Mouse (Mus musculus): ENCODE data around the gene Ttc28. TPM values are rescaled to one million over a fixed set of nuclear protein-coding genes. Genes with fewer than 3 reads are reported as not detected.

Ttc28 gene
- polyA plus RNA-seq, 1 experiment from 2014 or later = 17.6 TPM

- 59% methylated on average over 1 of the region's 1 CpGs for WGBS
- H3K4me2 ChIP-seq (replicated peaks) = no peak overlapping the region
- H3K9me3 ChIP-seq = no peaks in the 10 kb centered on the region
- H3K9ac ChIP-seq = no peak overlapping the region
- no peaks in the 10 kb centered on the region for H3K27me3 ChIP-seq
- H3K36me3 ChIP-seq = no peaks in the 10 kb centered on the region
- ATAC-seq (ENCODE audit: low FRiP score, low read depth) = no peak
- 0 out of 2 replicates have a peak, but pooled peaks cover 5% of the 10 kb centered on the region for H3K4me1 ChIP-seq
- H3K27ac ChIP-seq = no peak overlapping the region
- H3K4me3 ChIP-seq = no peak overlapping the region
Measured at GRCm38 (mm10) chr5:110968566-110968965, 89.0 kb downstream of the Ttc28 start.

- Histone ChIP-seq H3K4me1 (0 out of 2 replicates have a peak, but pooled peaks cover 5% of the 10 kb centered on the region), H3K9ac (no peak overlapping the region), H3K9me3 (peaks cover 6% of the 10 kb centered on the region; the same call in 1 of the 2 replicates), H3K27ac (no peak overlapping the region; the same call in 1 of the 2 replicates), H3K4me2 (replicated peaks) (no peak overlapping the region), H3K4me3 (no peak overlapping the region), H3K36me3 (peaks cover 8% of the 10 kb centered on the region), H3K27me3 (no peaks in the 10 kb centered on the region)
- 80% methylated on average over 9 of the region's 9 CpGs for WGBS
- no peak for ATAC-seq (ENCODE audit: low FRiP score, low read depth)
Measured at GRCm38 (mm10) chr5:110970162-110970780, 90.7 kb downstream of the Ttc28 start.

GRCm38 (mm10) chr5:110976721-110977120 is 97.1 kb downstream of the Ttc28 start:
- Histone ChIP-seq H3K27ac (no peak overlapping the region), H3K27me3 (no peaks in the 10 kb centered on the region), H3K4me3 (no peak overlapping the region), H3K36me3 (peaks cover 8% of the 10 kb centered on the region), H3K4me1 (peaks cover 18% of the 10 kb centered on the region), H3K4me2 (replicated peaks) (no peak overlapping the region), H3K9me3 (peaks cover 6% of the 10 kb centered on the region; the same call in 1 of the 2 replicates), H3K9ac (no peak overlapping the region)
- 88% methylated on average over 7 of the region's 7 CpGs for WGBS
- ATAC-seq (ENCODE audit: low FRiP score, low read depth) = no peak

- ATAC-seq (ENCODE audit: low FRiP score, low read depth) = no peak
- no peak overlapping the region for H3K9ac ChIP-seq
Measured at GRCm38 (mm10) chr5:110977796-110978195, 98.2 kb downstream of the Ttc28 start.

GRCm38 (mm10) chr5:110978461-110978860 is 98.9 kb downstream of the Ttc28 start:
- Histone ChIP-seq H3K4me3 (peak overlapping the region; percentile 76), H3K36me3 (peaks cover 8% of the 10 kb centered on the region), H3K9me3 (peaks cover 6% of the 10 kb centered on the region; the same call in 1 of the 2 replicates), H3K27me3 (no peaks in the 10 kb centered on the region), H3K4me1 (peaks cover 26% of the 10 kb centered on the region), H3K27ac (peak overlapping the region; percentile 94), H3K4me2 (replicated peaks) (peak overlapping the region; percentile 96), H3K9ac (peak overlapping the region; percentile 88)
- ATAC-seq (ENCODE audit: low FRiP score, low read depth) = peak; percentile 91
- 0% methylated on average over 9 of the region's 9 CpGs for WGBS

More at GRCm38 (mm10) chr5:110977796-110978195, 98.2 kb downstream of the Ttc28 start:
- H3K27ac ChIP-seq = no peak overlapping the region
- H3K4me2 ChIP-seq (replicated peaks) = no peak overlapping the region
- no peaks in the 10 kb centered on the region for H3K27me3 ChIP-seq
- no peak overlapping the region for H3K4me3 ChIP-seq
- H3K36me3 ChIP-seq = peaks cover 8% of the 10 kb centered on the region
- peaks cover 6% of the 10 kb centered on the region; the same call in 1 of the 2 replicates for H3K9me3 ChIP-seq
- 72% methylated on average over 4 of the region's 4 CpGs for WGBS
- peaks cover 26% of the 10 kb centered on the region for H3K4me1 ChIP-seq

- ATAC-seq (ENCODE audit: low FRiP score, low read depth) = peak; percentile 30
- peaks cover 6% of the 10 kb centered on the region; the same call in 1 of the 2 replicates for H3K9me3 ChIP-seq
- H3K4me1 ChIP-seq = peaks cover 26% of the 10 kb centered on the region
- peak overlapping the region; percentile 88 for H3K9ac ChIP-seq
- H3K27ac ChIP-seq = peak overlapping the region; percentile 94
- under 1% methylated on average over 104 of the region's 104 CpGs for WGBS
- H3K36me3 ChIP-seq = peaks cover 4% of the 10 kb centered on the region
- no peaks in the 10 kb centered on the region for H3K27me3 ChIP-seq
- peak overlapping the region; percentile 96 for H3K4me2 ChIP-seq (replicated peaks)
- H3K4me3 ChIP-seq = peak overlapping the region; percentile 76
Measured at GRCm38 (mm10) chr5:110979011-110979860, 99.6 kb downstream of the Ttc28 start.

- peak; percentile 41; the same call in 1 of the 2 replicates for ATAC-seq (ENCODE audit: low FRiP score, low read depth)
- Histone ChIP-seq H3K4me2 (replicated peaks) (peak overlapping the region; percentile 96), H3K27me3 (no peaks in the 10 kb centered on the region), H3K9me3 (no peaks in the 10 kb centered on the region), H3K36me3 (0 out of 2 replicates have a peak, but pooled peaks cover under 1% of the 10 kb centered on the region), H3K4me3 (peak overlapping the region; percentile 76), H3K4me1 (peaks cover 26% of the 10 kb centered on the region), H3K27ac (peak overlapping the region; percentile 94), H3K9ac (peak overlapping the region; percentile 88)
- under 1% methylated on average over 14 of the region's 14 CpGs for WGBS
Measured at GRCm38 (mm10) chr5:110979861-110980346, 100.3 kb downstream of the Ttc28 start.

GRCm38 (mm10) chr5:110980576-110980975 is 101.0 kb downstream of the Ttc28 start:
- ATAC-seq (ENCODE audit: low FRiP score, low read depth) = no peak
- Histone ChIP-seq H3K9me3 (no peaks in the 10 kb centered on the region), H3K4me1 (peaks cover 26% of the 10 kb centered on the region), H3K4me3 (peak overlapping the region; percentile 76), H3K4me2 (replicated peaks) (peak overlapping the region; percentile 96), H3K27ac (no peak overlapping the region; the same call in 1 of the 2 replicates), H3K27me3 (no peaks in the 10 kb centered on the region), H3K36me3 (0 out of 2 replicates have a peak, but pooled peaks cover 5% of the 10 kb centered on the region), H3K9ac (peak overlapping the region; percentile 88)
- 29% methylated on average over 5 of the region's 5 CpGs for WGBS

GRCm38 (mm10) chr5:110982436-110982835 is 102.8 kb downstream of the Ttc28 start:
- no peak overlapping the region for H3K9ac ChIP-seq
- no peaks in the 10 kb centered on the region for H3K9me3 ChIP-seq
- 0 out of 2 replicates have a peak, but pooled peaks cover 5% of the 10 kb centered on the region for H3K36me3 ChIP-seq
- ATAC-seq (ENCODE audit: low FRiP score, low read depth) = no peak
- no peak overlapping the region for H3K27ac ChIP-seq
- no peak overlapping the region for H3K4me2 ChIP-seq (replicated peaks)
- 61% methylated on average over 3 of the region's 3 CpGs for WGBS
- peaks cover 34% of the 10 kb centered on the region for H3K4me1 ChIP-seq
- no peak overlapping the region for H3K4me3 ChIP-seq
- no peaks in the 10 kb centered on the region for H3K27me3 ChIP-seq

- Histone ChIP-seq H3K4me2 (replicated peaks) (no peak overlapping the region), H3K27ac (no peak overlapping the region), H3K4me3 (no peak overlapping the region), H3K4me1 (peaks cover 29% of the 10 kb centered on the region), H3K9me3 (no peaks in the 10 kb centered on the region), H3K27me3 (no peaks in the 10 kb centered on the region), H3K9ac (no peak overlapping the region), H3K36me3 (0 out of 2 replicates have a peak, but pooled peaks cover 5% of the 10 kb centered on the region)
- WGBS = 87% methylated on average over 6 of the region's 6 CpGs
- no peak for ATAC-seq (ENCODE audit: low FRiP score, low read depth)
Measured at GRCm38 (mm10) chr5:110984136-110984681, 104.6 kb downstream of the Ttc28 start.

- H3K27ac ChIP-seq = no peak overlapping the region
- 80% methylated on average over 13 of the region's 13 CpGs for WGBS
- no peak overlapping the region for H3K9ac ChIP-seq
- H3K4me2 ChIP-seq (replicated peaks) = no peak overlapping the region
- H3K9me3 ChIP-seq = no peaks in the 10 kb centered on the region
- no peak overlapping the region for H3K4me3 ChIP-seq
- no peaks in the 10 kb centered on the region for H3K36me3 ChIP-seq
- H3K27me3 ChIP-seq = no peaks in the 10 kb centered on the region
- no peak for ATAC-seq (ENCODE audit: low FRiP score, low read depth)
- peaks cover 18% of the 10 kb centered on the region for H3K4me1 ChIP-seq
Measured at GRCm38 (mm10) chr5:110996835-110997539, 117.4 kb downstream of the Ttc28 start.

Data from limb, embryonic 13.5 days (tissue).